Mouse (Mus musculus): Measurements from ENCODE around the gene Qrich2. TPM values are rescaled to one million over a fixed set of nuclear protein-coding genes. Genes with fewer than 3 reads are reported as not detected.

Gene Qrich2
- polyA plus RNA-seq, 1 experiment from 2014 or later = not detected

GRCm38 (mm10) chr11:116433356-116434286 is 32.4 kb downstream of the Qrich2 start, which contains the start of gene Ubald2:
Gene Ubald2 (plus strand): TSS chr11:116434094.
- peak; percentile 94 for ATAC-seq (ENCODE audit: insufficient number of reproducible peaks, insufficient read depth, low FRiP score, low read depth)
- no peaks in the 10 kb centered on the region for H3K27me3 ChIP-seq (ENCODE audit: control insufficient read depth, insufficient read depth, low read length)
- H3K9ac ChIP-seq (replicated peaks; ENCODE audit: low read depth, low read length) = peak within 1 kb of the TSS; percentile 80
- H3K4me2 ChIP-seq (replicated peaks; ENCODE audit: low read depth, low read length) = peak within 1 kb of the TSS; percentile 85
- peaks cover 12% of the 10 kb centered on the region for H3K36me3 ChIP-seq (ENCODE audit: control insufficient read depth, insufficient read depth, low read length)
- peak within 1 kb of the TSS; percentile 93 for H3K27ac ChIP-seq (ENCODE audit: low read length)
- peak within 1 kb of the TSS; percentile 80 for H3K4me3 ChIP-seq (ENCODE audit: low read depth, low read length)
- no peaks in the 10 kb centered on the region for H3K9me3 ChIP-seq (ENCODE audit: control insufficient read depth, low read depth, low read length)
- H3K4me1 ChIP-seq (ENCODE audit: control insufficient read depth, insufficient read depth, low read length) = peaks cover 22% of the 10 kb centered on the region
- 4% methylated on average over 57 of the region's 66 CpGs for WGBS

DNA sequence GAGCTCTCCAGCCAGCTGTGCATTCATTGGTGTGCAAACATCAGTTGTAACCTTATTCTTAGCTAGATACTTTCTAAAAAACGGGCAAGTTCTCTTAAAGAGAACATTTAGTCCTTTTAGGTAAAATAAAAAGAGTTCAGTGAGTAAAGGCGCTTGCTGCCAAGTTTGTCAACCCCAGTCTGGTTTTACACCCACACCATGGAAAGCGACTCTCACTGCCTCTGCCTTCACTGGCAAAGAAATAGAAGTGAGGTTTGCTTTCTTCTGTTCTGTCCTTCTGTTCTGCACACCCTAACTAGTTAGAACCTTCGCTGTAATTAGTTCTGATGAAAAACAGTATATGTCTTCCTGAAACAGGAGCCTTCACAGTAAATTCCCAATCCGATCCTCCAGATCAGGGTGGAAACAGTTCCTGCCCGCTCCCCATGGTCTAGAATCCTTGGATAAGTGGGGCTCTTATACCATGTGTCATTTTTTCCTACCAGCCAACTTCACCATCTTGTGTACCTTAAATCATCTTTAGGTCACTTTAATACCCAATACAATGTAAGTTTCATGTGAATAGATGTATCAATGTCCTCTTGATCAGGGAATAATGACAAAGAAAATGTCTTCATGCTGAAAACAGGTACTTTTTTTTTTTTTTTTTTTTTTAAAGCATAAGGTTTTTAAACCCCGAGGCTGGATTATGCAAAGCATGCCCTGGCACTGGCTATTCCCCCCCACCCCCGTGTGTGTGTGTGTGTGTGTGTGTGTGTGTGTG is 33.3 kb downstream of the Qrich2 start:
- no peak overlapping the region for H3K9ac ChIP-seq (replicated peaks; ENCODE audit: low read depth, low read length)
- no peaks in the 10 kb centered on the region for H3K27me3 ChIP-seq (ENCODE audit: control insufficient read depth, insufficient read depth, low read length)
- H3K4me2 ChIP-seq (replicated peaks; ENCODE audit: low read depth, low read length) = no peak overlapping the region; the same call in 1 of the 2 replicates
- ATAC-seq (ENCODE audit: insufficient number of reproducible peaks, insufficient read depth, low FRiP score, low read depth) = no peak
- 63% methylated on average over 8 of the region's 8 CpGs for WGBS
- peaks cover 22% of the 10 kb centered on the region for H3K4me1 ChIP-seq (ENCODE audit: control insufficient read depth, insufficient read depth, low read length)
- H3K4me3 ChIP-seq (ENCODE audit: low read depth, low read length) = no peak overlapping the region
- H3K36me3 ChIP-seq (ENCODE audit: control insufficient read depth, insufficient read depth, low read length) = peaks cover 11% of the 10 kb centered on the region
- no peaks in the 10 kb centered on the region for H3K9me3 ChIP-seq (ENCODE audit: control insufficient read depth, low read depth, low read length)
- H3K27ac ChIP-seq (ENCODE audit: low read length) = peak overlapping the region; percentile 74; the same call in 1 of the 2 replicates

DNA sequence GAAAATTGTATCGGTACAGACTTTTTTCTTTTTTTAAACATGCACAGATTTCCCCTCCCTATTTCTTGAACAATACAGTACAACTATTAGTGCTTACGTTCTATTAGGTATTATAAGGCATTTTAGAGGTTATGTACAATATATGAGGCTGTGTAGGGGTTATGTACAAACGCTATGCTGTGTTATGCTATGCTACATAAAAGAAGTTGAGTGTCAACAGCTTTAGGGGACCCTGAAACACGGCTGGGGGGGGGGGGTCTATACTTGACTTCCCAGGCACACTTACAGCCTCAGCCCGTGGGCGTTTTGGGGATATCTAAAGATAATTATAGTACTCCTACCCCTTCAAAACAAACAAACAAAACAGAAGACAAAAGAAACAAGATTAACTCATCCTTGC is 33.9 kb downstream of the Qrich2 start:
- H3K4me2 ChIP-seq (replicated peaks; ENCODE audit: low read depth, low read length) = no peak overlapping the region
- H3K27me3 ChIP-seq (ENCODE audit: control insufficient read depth, insufficient read depth, low read length) = no peaks in the 10 kb centered on the region
- H3K4me3 ChIP-seq (ENCODE audit: low read depth, low read length) = no peak overlapping the region
- peak overlapping the region; percentile 74 for H3K27ac ChIP-seq (ENCODE audit: low read length)
- ATAC-seq (ENCODE audit: insufficient number of reproducible peaks, insufficient read depth, low FRiP score, low read depth) = no peak
- WGBS = 60% methylated on average over 6 of the region's 6 CpGs
- H3K4me1 ChIP-seq (ENCODE audit: control insufficient read depth, insufficient read depth, low read length) = peaks cover 22% of the 10 kb centered on the region
- H3K36me3 ChIP-seq (ENCODE audit: control insufficient read depth, insufficient read depth, low read length) = peaks cover 5% of the 10 kb centered on the region
- H3K9me3 ChIP-seq (ENCODE audit: control insufficient read depth, low read depth, low read length) = no peaks in the 10 kb centered on the region
- no peak overlapping the region for H3K9ac ChIP-seq (replicated peaks; ENCODE audit: low read depth, low read length)

GRCm38 (mm10) chr11:116431428-116432077 is 34.5 kb downstream of the Qrich2 start:
- WGBS = 45% methylated on average over 11 of the region's 11 CpGs

GRCm38 (mm10) chr11:116430723-116431427 is 35.2 kb downstream of the Qrich2 start:
- H3K4me3 ChIP-seq (ENCODE audit: low read depth, low read length) = no peak overlapping the region
- WGBS = 26% methylated on average over 22 of the region's 22 CpGs
- no peak overlapping the region; the same call in 1 of the 2 replicates for H3K9ac ChIP-seq (replicated peaks; ENCODE audit: low read depth, low read length)
- H3K4me2 ChIP-seq (replicated peaks; ENCODE audit: low read depth, low read length) = peak overlapping the region; percentile 25
- peaks cover 10% of the 10 kb centered on the region for H3K4me1 ChIP-seq (ENCODE audit: control insufficient read depth, insufficient read depth, low read length)
- no peak for ATAC-seq (ENCODE audit: insufficient number of reproducible peaks, insufficient read depth, low FRiP score, low read depth)
- H3K36me3 ChIP-seq (ENCODE audit: control insufficient read depth, insufficient read depth, low read length) = no peaks in the 10 kb centered on the region
- H3K27me3 ChIP-seq (ENCODE audit: control insufficient read depth, insufficient read depth, low read length) = no peaks in the 10 kb centered on the region
- peak overlapping the region; percentile 74; the same call in 1 of the 2 replicates for H3K27ac ChIP-seq (ENCODE audit: low read length)
- no peaks in the 10 kb centered on the region for H3K9me3 ChIP-seq (ENCODE audit: control insufficient read depth, low read depth, low read length)

More at GRCm38 (mm10) chr11:116431428-116432077, 34.5 kb downstream of the Qrich2 start:
- H3K9ac ChIP-seq (replicated peaks; ENCODE audit: low read depth, low read length) = no peak overlapping the region
- peaks cover 16% of the 10 kb centered on the region for H3K4me1 ChIP-seq (ENCODE audit: control insufficient read depth, insufficient read depth, low read length)
- no peaks in the 10 kb centered on the region for H3K9me3 ChIP-seq (ENCODE audit: control insufficient read depth, low read depth, low read length)
- H3K27me3 ChIP-seq (ENCODE audit: control insufficient read depth, insufficient read depth, low read length) = no peaks in the 10 kb centered on the region
- peak overlapping the region; percentile 25 for H3K4me2 ChIP-seq (replicated peaks; ENCODE audit: low read depth, low read length)
- no peak overlapping the region for H3K4me3 ChIP-seq (ENCODE audit: low read depth, low read length)
- no peaks in the 10 kb centered on the region for H3K36me3 ChIP-seq (ENCODE audit: control insufficient read depth, insufficient read depth, low read length)
- peak overlapping the region; percentile 74 for H3K27ac ChIP-seq (ENCODE audit: low read length)
- no peak for ATAC-seq (ENCODE audit: insufficient number of reproducible peaks, insufficient read depth, low FRiP score, low read depth)

DNA sequence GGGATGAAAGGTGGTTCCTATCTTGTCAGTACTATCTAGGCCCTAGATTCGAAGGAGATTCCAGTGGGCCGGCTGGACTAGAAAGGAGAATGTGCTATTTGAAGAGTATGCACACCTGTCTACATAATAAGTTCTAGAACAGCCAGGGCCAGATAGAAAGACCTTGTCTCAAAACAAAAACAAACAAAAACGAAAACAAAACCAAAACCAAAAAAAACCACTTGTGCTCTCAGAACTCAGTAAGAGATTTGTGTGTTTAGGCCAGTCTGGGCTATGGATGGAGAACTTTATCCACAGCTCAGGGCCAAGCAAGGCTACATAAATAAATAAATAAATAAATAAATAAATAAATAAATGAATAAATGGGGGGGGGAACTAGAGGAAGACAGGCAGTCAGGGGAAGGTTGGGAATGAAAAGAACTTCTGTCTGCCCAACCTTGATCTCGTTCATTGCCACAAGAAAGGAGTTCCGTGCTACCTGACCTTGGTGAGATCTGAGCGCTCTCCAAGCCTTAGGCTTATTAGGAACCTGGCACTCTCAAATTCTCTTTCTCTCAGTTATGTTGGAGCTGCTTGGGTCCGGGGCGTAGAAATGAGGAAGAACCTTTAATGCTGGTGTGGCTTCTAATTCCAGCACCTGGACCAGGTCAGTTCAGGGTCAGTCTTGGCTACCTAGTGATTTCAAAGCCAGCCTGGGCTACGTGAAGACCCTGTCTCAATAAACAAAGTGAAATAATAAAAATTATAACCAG is 36.0 kb downstream of the Qrich2 start:
- Histone ChIP-seq H3K27me3 (ENCODE audit: control insufficient read depth, insufficient read depth, low read length) (no peaks in the 10 kb centered on the region), H3K4me2 (replicated peaks; ENCODE audit: low read depth, low read length) (no peak overlapping the region), H3K27ac (ENCODE audit: low read length) (peak overlapping the region; percentile 74), H3K4me1 (ENCODE audit: control insufficient read depth, insufficient read depth, low read length) (0 out of 2 replicates have a peak, but pooled peaks cover 4% of the 10 kb centered on the region), H3K9me3 (ENCODE audit: control insufficient read depth, low read depth, low read length) (no peaks in the 10 kb centered on the region), H3K9ac (replicated peaks; ENCODE audit: low read depth, low read length) (no peak overlapping the region; the same call in 1 of the 2 replicates), H3K4me3 (ENCODE audit: low read depth, low read length) (no peak overlapping the region), H3K36me3 (ENCODE audit: control insufficient read depth, insufficient read depth, low read length) (no peaks in the 10 kb centered on the region)
- WGBS = 76% methylated on average over 9 of the region's 9 CpGs
- no peak for ATAC-seq (ENCODE audit: insufficient number of reproducible peaks, insufficient read depth, low FRiP score, low read depth)

Measured in stomach, embryonic 14.5 days (tissue).